1 mouse cellular context compared by ENCODE assay signal in genomic region chr19:45058113-45058839, GRCm38 (mm10).
TF ChIP-seq lines count a peak whose summit lies in the region.

No protein-coding gene starts in this region.

TF ChIP-seq in C2C12, 6 proteins besides CTCF, POLR2A, EP300 and RAD21:
- TF ChIP-seq MYOG (IDR thresholded peaks at IDR 0.05; ENCODE audit: control insufficient read depth, extremely low read depth, insufficient read length) (no peak), FOSL1 (IDR thresholded peaks at IDR 0.05; ENCODE audit: insufficient read depth, low read length, poor library complexity, severe bottlenecking) (no peak), USF1 (IDR thresholded peaks at IDR 0.05; ENCODE audit: low read depth) (no peak), MAX (IDR thresholded peaks at IDR 0.05) (peak; percentile 14)
